Comparison of ENCODE assay signal across 8 mouse cellular contexts in the genomic region with DNA sequence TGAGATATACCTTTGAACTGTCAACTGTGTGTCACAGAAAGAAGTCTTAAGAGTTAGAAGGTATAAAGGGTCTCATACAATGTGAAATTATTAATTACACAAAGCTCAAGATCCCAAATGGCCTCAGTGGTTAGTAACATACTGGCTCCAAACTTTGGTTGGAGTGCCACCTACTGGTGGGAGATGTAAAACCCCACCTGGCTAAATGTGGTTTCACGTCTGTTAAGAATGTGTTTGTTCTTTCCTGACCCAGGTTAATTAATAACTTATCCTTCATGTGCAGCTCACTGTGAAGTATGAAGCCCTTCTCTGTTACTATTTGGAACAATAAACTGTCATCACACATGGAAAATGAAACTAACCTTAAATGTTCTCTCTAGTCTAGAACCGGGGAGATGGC. TPM values are rescaled to one million over a fixed set of nuclear protein-coding genes. Genes with fewer than 3 reads are reported as not detected.
DNase-seq lines count a peak whose midpoint lies in the region; TF ChIP-seq lines count a peak whose summit lies in the region.
"Had no signal": no experiment of that assay in that cellular context is flagged by ENCODE, and none has a peak within 500 bp of the region (broad histone marks: within the 10 kb centered on the region; RNA-seq: fewer than 3 reads in every experiment).

No protein-coding gene starts in this region.

- no peaks in the 10 kb centered on the region for H3K4me1 ChIP-seq in ES-E14 (ENCODE audit: control insufficient read depth in 2 of 2, insufficient read depth in 2 of 2, low read length in 2 of 2, poor library complexity in 1 of 2)

- intact Hi-C loops in heart, postnatal 10 days (cut with DNase I), result loop anchor here (5.0 kb wide), 1 partner anchor 116 kb away; no protein-coding TSS in a partner anchor

- H3K4me3 ChIP-seq in ES-E14 (ENCODE audit: insufficient read depth in 1 of 2, low read depth in 1 of 2, low read length in 2 of 2, poor library complexity in 1 of 2, severe bottlenecking in 1 of 2), result no peak overlapping the region

- H3K36me3 ChIP-seq in ES-E14 (ENCODE audit: control insufficient read depth, insufficient read depth, low read length, poor library complexity, severe bottlenecking), result peaks cover 4% of the 10 kb centered on the region

- 25% methylated on average over 2 of the region's 2 CpGs for WGBS in large intestine, adult 2 months

- no peaks in the 10 kb centered on the region for H3K9me3 ChIP-seq in ES-E14 (ENCODE audit: control insufficient read depth, insufficient read depth, low read depth, low read length)

- in situ Hi-C loops in ES-E14 (cut with MboI; ENCODE audit: low sequenced_read_pairs in 2 of 2, unreplicated experiment in 2 of 2), result no loop called here

- H3K9ac ChIP-seq in ES-E14 (ENCODE audit: insufficient read depth, low read depth, low read length, poor library complexity, severe bottlenecking), result no peak overlapping the region

- DNase-seq in CD4-positive, CD25-positive, alpha-beta regulatory T cell, adult 2 months (ENCODE audit: low read depth, low spot score), result peak; percentile 79
- peak; percentile 39 for DNase-seq in ES-E14 (ENCODE audit: low read depth, low spot score)
- DNase-seq in cerebellum, postnatal 36 days, result peak; percentile 42 to 48
- peak; percentile 60 to 78 for DNase-seq in heart, postnatal 10 days
- peak; percentile 59 for DNase-seq in large intestine, adult 2 months (ENCODE audit: low read depth, low spot score)
- peak; percentile 60 for DNase-seq in lung, postnatal 10 days
- DNase-seq in retina, postnatal 7 days (ENCODE audit: low read depth, low spot score), result peak; percentile 39

- H3K27ac ChIP-seq in ES-E14 (ENCODE audit: insufficient read depth, low read depth, low read length, poor library complexity, severe bottlenecking), result no peak overlapping the region

TF ChIP-seq in ES-E14, 5 proteins besides CTCF, POLR2A, EP300 and RAD21:
- TF ChIP-seq CHD2 (IDR thresholded peaks at IDR 0.05; ENCODE audit: low read depth, low read length), result no peak
- peak; percentile 38; the same call in 1 of the 2 replicates for TF ChIP-seq ZC3H11A (IDR thresholded peaks at IDR 0.05; ENCODE audit: borderline replicate concordance, low read depth, low read length)
TF ChIP-seq in ES-E14: peak in this region for 1.

RNA-seq across cellular contexts. Expression of a gene that starts 16.9 kb away (rescaled TPM):
- total RNA-seq in ES-E14 (2012; rRNA removed), result 22.2 and 22.3 TPM in 2 replicates
- total RNA-seq in heart, postnatal 10 days (2021), result 10 to 100 TPM; 36.6 to 40.9 TPM
- 10.3 and 13.5 TPM in 2 replicates for polyA plus RNA-seq in large intestine, adult 2 months (2012; rRNA removed)

RNA-seq across cellular contexts. Expression of a gene that starts 53.6 kb away (rescaled TPM):
- not detected in 2 replicates for total RNA-seq in ES-E14 (2012; rRNA removed)
- total RNA-seq in heart, postnatal 10 days (2021), result not detected
- polyA plus RNA-seq in large intestine, adult 2 months (2012; rRNA removed), result 0.16 and 0.18 TPM in 2 replicates
- polyA plus RNA-seq: heart, embryonic 14.5 days had no signal
